Mouse (Mus musculus) CH12.LX (cell line): Measurements from ENCODE around the gene Blvrb. TPM values are rescaled to one million over a fixed set of nuclear protein-coding genes. Genes with fewer than 3 reads are reported as not detected.

Experiments
- DNase-seq: peaks from one replicate; pipeline ENCODE4 v3.0.0-alpha.2; 2013; ENCODE audit errors: extremely low read depth
- H3K27ac ChIP-seq: 2 replicates; pipeline ENCODE4 v1.5.1; 2012; ENCODE audit warnings: low read depth, mild to moderate bottlenecking, control low read depth, moderate library complexity; ENCODE audit not compliant: insufficient read depth
- H3K27me3 ChIP-seq: replicated peaks from 2 replicates; pipeline ENCODE3; 2012; ENCODE audit warnings: inconsistent platforms
- H3K36me3 ChIP-seq, 2 experiments: replicated peaks in 1 of 2; 2 replicates each; pipeline versions ENCODE3 to v1.6.1; 2012; ENCODE audit warnings: inconsistent platforms in 1 of 2, low read length in 1 of 2, mild to moderate bottlenecking in 1 of 2, mixed read lengths in 1 of 2, moderate library complexity in 1 of 2; ENCODE audit not compliant: control insufficient read depth in 1 of 2, insufficient read depth in 1 of 2
- H3K4me1 ChIP-seq, 2 experiments: 2 replicates each; pipeline ENCODE4 v1.6.1; 2012; ENCODE audit warnings: inconsistent platforms in 1 of 2, moderate library complexity in 1 of 2; ENCODE audit not compliant: insufficient read depth in 2 of 2, control insufficient read depth in 1 of 2
- H3K4me2 ChIP-seq: 2 replicates; pipeline ENCODE4 v1.6.1; 2012; ENCODE audit warnings: low read depth, mild to moderate bottlenecking, control low read depth; ENCODE audit not compliant: poor library complexity, insufficient read depth, severe bottlenecking
- H3K4me3 ChIP-seq, 3 experiments: fragments of 150-350 bp in 1 of 3; sonication (generic) in 1 of 3; replicated peaks in 1 of 3; 2 replicates each; pipeline versions ENCODE3 to v1.5.1; 2011 to 2012; ENCODE audit warnings: low read depth in 2 of 3, low read length in 2 of 3, mild to moderate bottlenecking in 2 of 3, moderate library complexity in 2 of 3, control low read depth in 1 of 3, improper control_type of control experiment in 1 of 3, inconsistent platforms in 1 of 3, mixed read lengths in 1 of 3; ENCODE audit not compliant: poor library complexity in 1 of 3
- H3K79me2 ChIP-seq: replicated peaks from 2 replicates; pipeline ENCODE4 v1.6.1; 2012; ENCODE audit warnings: mild to moderate bottlenecking, moderate library complexity; ENCODE audit not compliant: control insufficient read depth, poor library complexity, insufficient read depth, severe bottlenecking; ENCODE audit errors: extremely low read depth
- H3K9ac ChIP-seq: 2 replicates; pipeline ENCODE4 v1.6.1; 2012; ENCODE audit warnings: low read depth, mild to moderate bottlenecking, control low read depth, moderate library complexity; ENCODE audit not compliant: insufficient read depth
- H3K9me3 ChIP-seq: replicated peaks from 2 replicates; pipeline ENCODE3; 2012; ENCODE audit warnings: low read length, inconsistent platforms, mixed read lengths
- CHD1 ChIP-seq: IDR thresholded peaks from 2 replicates; pipeline ENCODE4 v1.6.1; 2012; ENCODE audit warnings: low read depth, low read length, improper control_type of control experiment, inconsistent platforms
- CHD2 ChIP-seq: IDR thresholded peaks from 2 replicates; pipeline ENCODE4 v1.6.1; 2011; ENCODE audit warnings: low read length, improper control_type of control experiment
- E2F4 ChIP-seq: IDR thresholded peaks from 2 replicates; pipeline ENCODE4 v1.6.1; 2011; ENCODE audit warnings: low read depth, low read length, improper control_type of control experiment; ENCODE audit not compliant: insufficient replicate concordance
- EP300 ChIP-seq: IDR thresholded peaks from 2 replicates; pipeline ENCODE4 v1.6.1; 2011; ENCODE audit warnings: low read length, improper control_type of control experiment
- HCFC1 ChIP-seq: IDR thresholded peaks from 2 replicates; pipeline ENCODE4 v1.6.1; 2012; ENCODE audit warnings: low read depth, mild to moderate bottlenecking, inconsistent platforms, low read length, improper control_type of control experiment
- JUND ChIP-seq: conservative IDR thresholded peaks from 2 replicates; pipeline ENCODE4 v1.6.1; 2011; ENCODE audit warnings: low read depth, low read length, improper control_type of control experiment
- MAFK ChIP-seq: IDR thresholded peaks from 2 replicates; pipeline ENCODE4 v1.6.1; 2011; ENCODE audit warnings: low read length, improper control_type of control experiment; ENCODE audit not compliant: insufficient replicate concordance
- MAZ ChIP-seq: IDR thresholded peaks from 2 replicates; pipeline ENCODE4 v1.6.1; 2012; ENCODE audit warnings: low read depth, mild to moderate bottlenecking, inconsistent platforms, low read length, improper control_type of control experiment, moderate library complexity
- MEF2A ChIP-seq: IDR thresholded peaks from 2 replicates; pipeline ENCODE4 v1.6.1; 2014; ENCODE audit warnings: low read depth, mild to moderate bottlenecking, inconsistent platforms, low read length, improper control_type of control experiment, borderline replicate concordance
- MYC ChIP-seq: IDR thresholded peaks from 2 replicates; pipeline ENCODE4 v1.6.1; 2011; ENCODE audit warnings: low read depth, mild to moderate bottlenecking, improper control_type of control experiment, low read length
- NELFE ChIP-seq: IDR thresholded peaks from 2 replicates; pipeline ENCODE4 v1.6.1; 2011; ENCODE audit warnings: low read depth, low read length, improper control_type of control experiment
- PAX5 ChIP-seq: IDR thresholded peaks from 2 replicates; pipeline ENCODE4 v1.6.1; 2012; ENCODE audit warnings: low read length, inconsistent platforms, mixed read lengths
- POLR2A ChIP-seq: IDR thresholded peaks from 2 replicates; pipeline ENCODE4 v1.6.1; 2011; ENCODE audit warnings: low read depth, mild to moderate bottlenecking, improper control_type of control experiment, low read length
- RAD21 ChIP-seq: IDR thresholded peaks from 2 replicates; pipeline ENCODE4 v1.6.1; 2011; ENCODE audit warnings: low read depth, mild to moderate bottlenecking, low read length, improper control_type of control experiment, moderate library complexity
- SIN3A ChIP-seq: IDR thresholded peaks from 2 replicates; pipeline ENCODE4 v1.6.1; 2012; ENCODE audit warnings: low read length, improper control_type of control experiment, inconsistent platforms
- SMC3 ChIP-seq: IDR thresholded peaks from 2 replicates; pipeline ENCODE4 v1.6.1; 2011; ENCODE audit warnings: low read depth, low read length, improper control_type of control experiment
- UBTF ChIP-seq: IDR thresholded peaks from 2 replicates; pipeline ENCODE4 v1.6.1; 2012; ENCODE audit warnings: low read depth, mild to moderate bottlenecking, inconsistent platforms, low read length, improper control_type of control experiment, moderate library complexity
- ZC3H11A ChIP-seq: IDR thresholded peaks from 2 replicates; pipeline ENCODE4 v1.6.1; 2012; ENCODE audit warnings: low read depth, mild to moderate bottlenecking, inconsistent platforms, low read length, improper control_type of control experiment
- ZKSCAN1 ChIP-seq: IDR thresholded peaks from 2 replicates; pipeline ENCODE4 v1.6.1; 2012; ENCODE audit warnings: low read depth, inconsistent platforms, low read length, improper control_type of control experiment, borderline replicate concordance
- ZMIZ1 ChIP-seq: IDR thresholded peaks from 2 replicates; pipeline ENCODE4 v1.6.1; 2012; ENCODE audit warnings: low read depth, mild to moderate bottlenecking, inconsistent platforms, low read length, improper control_type of control experiment
- ZNF384 ChIP-seq: IDR thresholded peaks from 2 replicates; pipeline ENCODE4 v1.6.1; 2012; ENCODE audit warnings: low read depth, low read length, improper control_type of control experiment, inconsistent platforms
- dilution Hi-C: fragments of 300-500 bp; cut with MboI; formaldehyde crosslinking; loops from 2 replicates; pipeline ENCODE4 v1.14.3; 2020; ENCODE audit warnings: low sequenced_read_pairs; ENCODE audit not compliant: extremely low pct_unique_long_range_greater_than_20kb, extremely low pct_ligation_motif_present
- in situ Hi-C: fragments of 300-500 bp; cut with MboI; formaldehyde crosslinking; loops from 3 replicates; pipeline ENCODE4 v1.14.3; 2019; ENCODE audit warnings: low sequenced_read_pairs, low pct_ligation_motif_present, low pct_unique_long_range_greater_than_20kb, mixed read lengths
- polyA plus RNA-seq: library from polyadenylated mRNA; unstranded; fragments of >175 nt; gene quantifications from 2 replicates; pipeline ENCODE4 v1.2.1, GENCODE M21; 2012; ENCODE audit warnings: low read depth; ENCODE audit not compliant: insufficient read length
- total RNA-seq, 2 experiments: library from RNA; depleted of rRNA; stranded (reverse); fragments of 300-350 nt in 1 of 2; fragments of >200 nt in 1 of 2; gene quantifications; 2 replicates each; pipeline ENCODE4 v1.2.3; 2012 to 2014

The Blvrb gene
- total and polyA plus RNA-seq, 3 experiments = 4.3 to 9.4 (median 7.6) TPM

DNA sequence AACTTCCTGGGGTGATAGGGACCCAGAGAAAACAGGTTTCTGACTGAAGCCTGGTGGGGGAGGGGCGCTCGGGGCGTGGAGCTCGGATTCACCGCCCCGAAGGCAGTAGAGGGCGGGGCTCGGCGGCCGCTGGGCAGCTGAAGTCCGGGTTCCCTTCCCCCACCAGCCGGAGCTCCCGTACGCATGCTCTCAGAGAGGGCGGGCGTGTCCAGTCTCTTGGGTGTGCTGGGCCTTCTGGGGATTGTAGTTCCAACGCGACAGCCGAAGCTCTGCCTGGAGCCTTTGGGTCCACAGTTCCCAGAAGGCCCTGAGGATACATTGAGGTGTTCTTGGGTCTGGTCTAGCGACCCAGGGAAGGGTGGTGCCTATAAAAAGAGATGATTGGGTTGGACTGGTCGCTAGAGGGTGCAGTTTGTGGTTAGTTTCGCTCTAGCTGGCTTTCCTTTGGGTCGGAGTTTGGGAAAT lies 26.7 kb downstream of the Blvrb start (continued):
- TF ChIP-seq MYC (0 out of 2 replicates have a peak, but pooled peaks have one; percentile 34), PAX5 (no peak), MAFK (no peak), SIN3A (peak; percentile 53; the same call in 1 of the 2 replicates), UBTF (no peak), EP300 (no peak), POLR2A (peak; percentile 59; the same call in 1 of the 2 replicates), ZKSCAN1 (no peak), ZC3H11A (no peak), CHD1 (no peak), NELFE (peak; percentile 42; the same call in 1 of the 2 replicates), JUND (no peak), E2F4 (no peak), MAZ (peak; percentile 64; the same call in 1 of the 2 replicates)

- Histone ChIP-seq H3K27me3 (no peaks in the 10 kb centered on the region), H3K79me2 (no peaks in the 10 kb centered on the region), H3K9ac (no peak overlapping the region), H3K9me3 (no peaks in the 10 kb centered on the region), H3K4me3 (no peak overlapping the region), H3K36me3 (peaks cover 0 to 12% of the 10 kb centered on the region in 2 experiments), H3K4me2 (peak overlapping the region; percentile 72; the same call in 1 of the 2 replicates), H3K27ac (no peak overlapping the region), H3K4me1 (peaks cover 9 to 28% of the 10 kb centered on the region in 2 experiments)
- in situ Hi-C loops = no loop called here
- TF ChIP-seq SMC3 (no peak), RAD21 (no peak), EP300 (no peak), CHD1 (no peak), MEF2A (no peak), POLR2A (no peak), HCFC1 (no peak), ZMIZ1 (no peak), MYC (no peak), PAX5 (no peak), E2F4 (no peak), CHD2 (no peak), ZNF384 (no peak)
- no peak for DNase-seq
- dilution Hi-C loops = no loop called here
Measured at GRCm38 (mm10) chr7:27475596-27475995, 27.8 kb downstream of the Blvrb start.
